Mouse (Mus musculus) c-Kit-positive CD71-positive TER-119-negative erythroid progenitor cells, embryonic 14.5 days (primary cell): ENCODE results near the gene Hmgn5.

Experiments used
- DNase-seq: peaks from one replicate; pipeline ENCODE4 v3.0.0-alpha.2; 2013; ENCODE audit warnings: low read depth

Gene Hmgn5

GRCm38 (mm10) chrX:109013283-109013682 is at the start of gene Hmgn5:
Gene Hmgn5 (minus strand): TSS chrX:109013404.
- DNase-seq = peak; percentile 79

DNA sequence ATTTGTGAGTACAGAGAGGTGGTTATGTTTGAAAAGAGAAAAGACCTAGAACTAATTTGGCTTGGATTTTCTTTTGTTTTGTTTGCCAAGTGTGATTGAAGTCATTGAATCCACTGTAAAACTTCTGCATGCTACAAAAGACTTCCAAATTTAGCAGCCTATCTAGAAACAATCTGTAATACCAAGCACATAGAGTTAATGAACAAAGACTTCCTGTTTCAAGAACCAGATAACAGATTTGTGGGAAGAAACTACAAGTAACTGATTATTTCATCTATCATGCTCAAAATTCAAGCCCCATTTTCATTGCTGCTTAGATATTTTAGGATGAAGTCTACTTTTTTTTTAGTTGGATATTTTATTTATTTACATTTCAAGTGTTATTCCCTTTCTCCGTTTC is 34.6 kb upstream of the Hmgn5 start:
- DNase-seq = no peak

- DNase-seq = no peak
Measured at GRCm38 (mm10) chrX:109026224-109026623, 13.0 kb upstream of the Hmgn5 start.

GRCm38 (mm10) chrX:109020858-109021257 is 7.7 kb upstream of the Hmgn5 start:
- DNase-seq = no peak

DNA sequence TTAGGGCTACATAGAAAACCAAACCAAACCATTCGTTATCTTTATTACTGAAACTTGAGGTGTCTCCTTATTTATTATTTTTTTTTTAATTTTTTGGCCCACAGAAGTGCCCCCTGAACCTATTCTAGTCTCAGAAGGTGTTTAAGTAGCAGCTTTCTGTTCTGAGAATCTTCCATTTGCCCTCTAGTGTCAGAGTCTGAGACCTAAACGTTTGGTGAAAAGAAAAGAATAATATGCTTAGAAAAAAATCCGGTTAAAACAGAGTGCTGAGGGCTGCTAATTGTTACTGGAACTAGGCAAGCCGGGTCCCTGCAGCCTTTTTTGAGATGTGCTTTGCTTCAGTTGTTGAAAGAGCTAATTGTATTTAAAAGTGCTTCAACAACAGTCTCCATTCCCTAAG is 962 bp upstream of the Hmgn5 start:
- DNase-seq = no peak

GRCm38 (mm10) chrX:109013686-109014085 is 482 bp upstream of the Hmgn5 start:
- DNase-seq = peak; percentile 36

- DNase-seq = peak; percentile 61
Measured at GRCm38 (mm10) chrX:109012371-109013031, 703 bp downstream of the Hmgn5 start.

DNA sequence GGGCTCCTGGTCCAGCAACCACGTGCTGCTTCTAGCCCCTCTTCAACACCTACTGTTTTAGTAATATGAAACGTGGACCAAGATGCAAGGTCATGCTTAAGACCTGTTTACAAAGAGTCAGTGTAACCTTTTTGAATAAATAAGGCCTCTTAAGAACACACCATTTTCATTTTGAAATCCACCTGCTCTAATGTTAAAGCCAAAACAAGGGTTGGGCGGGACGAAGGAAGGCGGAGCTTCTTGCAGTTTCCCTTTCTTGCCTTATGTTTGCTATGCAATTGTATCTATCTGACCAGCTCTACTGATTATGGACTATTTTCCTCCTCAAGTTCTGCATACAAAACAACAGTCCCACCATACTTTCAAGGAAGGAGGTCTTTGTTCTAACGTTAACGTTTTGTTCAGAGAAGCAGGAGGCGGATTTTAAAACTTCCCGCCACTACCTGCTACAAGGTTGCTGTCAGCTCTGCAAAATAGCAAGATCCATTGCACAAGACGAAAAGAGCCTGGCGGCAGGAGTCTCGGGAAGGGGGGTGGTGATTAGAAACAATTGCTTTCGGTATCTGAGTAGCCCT is 1.5 kb downstream of the Hmgn5 start:
- DNase-seq = peak; percentile 41

DNA sequence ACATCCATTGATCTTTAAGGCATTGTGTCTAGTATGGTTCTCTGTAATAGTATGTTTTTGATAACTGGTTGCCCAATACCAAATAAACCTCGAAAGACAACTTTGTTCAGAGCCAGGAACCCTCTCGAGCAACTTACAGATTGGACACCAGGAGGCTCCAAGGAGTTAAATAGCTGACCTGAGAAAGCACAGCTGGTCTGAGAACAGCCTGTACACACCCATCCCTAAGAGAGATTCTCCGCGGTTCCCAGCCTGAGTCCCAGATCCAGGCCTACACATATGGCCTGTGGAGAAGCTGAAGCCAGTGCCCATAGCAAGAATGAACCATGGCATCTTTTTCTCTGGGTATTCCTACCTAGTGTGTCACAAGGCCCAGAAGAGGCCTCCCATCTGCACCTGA is 11.9 kb downstream of the Hmgn5 start:
- no peak for DNase-seq
